Mouse (Mus musculus) myocyte (in vitro differentiated cells): ENCODE measurements around the gene Map4k3. TPM values are rescaled to one million over a fixed set of nuclear protein-coding genes. Genes with fewer than 3 reads are reported as not detected.

Experiments
- H3K27me3 ChIP-seq: one replicate; pipeline ENCODE4 v1.6.1; 2011; ENCODE audit not compliant: control insufficient read depth, insufficient read depth, insufficient read length
- H3K36me3 ChIP-seq: one replicate; pipeline ENCODE4 v1.6.1; 2011; ENCODE audit not compliant: control insufficient read depth, insufficient read depth
- H3K4me2 ChIP-seq: one replicate; pipeline ENCODE4 v1.6.1; 2011; ENCODE audit warnings: low read depth, control low read depth
- H3K4me3 ChIP-seq: one replicate; pipeline ENCODE4 v1.5.1; 2011; ENCODE audit warnings: mild to moderate bottlenecking, control low read depth, moderate library complexity
- H3K79me2 ChIP-seq: one replicate; pipeline ENCODE4 v1.6.1; 2011; ENCODE audit not compliant: control insufficient read depth, insufficient read depth
- H3ac ChIP-seq: one replicate; pipeline ENCODE4 v1.6.1; 2011; ENCODE audit not compliant: control insufficient read depth, insufficient read length
- CEBPB ChIP-seq: IDR thresholded peaks from 2 replicates; pipeline ENCODE4 v1.6.1; 2011; ENCODE audit warnings: mild to moderate bottlenecking, moderate library complexity; ENCODE audit not compliant: poor library complexity, insufficient read depth, severe bottlenecking
- E2F4 ChIP-seq: IDR thresholded peaks from one replicate; pipeline ENCODE4 v1.6.1; 2011; ENCODE audit warnings: mild to moderate bottlenecking, control low read depth, moderate library complexity; ENCODE audit not compliant: insufficient read depth
- MAX ChIP-seq: IDR thresholded peaks from one replicate; pipeline ENCODE4 v1.6.1; 2011; ENCODE audit warnings: low read depth, mild to moderate bottlenecking, control low read depth
- MYOD1 ChIP-seq, 3 experiments: IDR thresholded peaks; one replicate each; pipeline ENCODE4 v1.6.1; 2011; ENCODE audit warnings: control low read depth in 2 of 3, low read depth in 2 of 3, mild to moderate bottlenecking in 2 of 3, moderate library complexity in 1 of 3; ENCODE audit not compliant: insufficient read length in 2 of 3, control insufficient read depth in 1 of 3
- MYOG ChIP-seq, 3 experiments: IDR thresholded peaks; one replicate each; pipeline ENCODE4 v1.6.1; 2011; ENCODE audit warnings: control low read depth in 2 of 3, low read depth in 2 of 3, mild to moderate bottlenecking in 2 of 3; ENCODE audit not compliant: insufficient read length in 2 of 3, control insufficient read depth in 1 of 3, insufficient read depth in 1 of 3
- POLR2A ChIP-seq: IDR thresholded peaks from one replicate; pipeline ENCODE4 v1.6.1; 2011; ENCODE audit warnings: low read depth, mild to moderate bottlenecking, control low read depth, moderate library complexity; ENCODE audit not compliant: insufficient read length
- POLR2AphosphoS2 ChIP-seq: IDR thresholded peaks from one replicate; pipeline ENCODE4 v1.6.1; 2011; ENCODE audit warnings: low read depth, control low read depth; ENCODE audit not compliant: insufficient read length
- REST ChIP-seq: IDR thresholded peaks from one replicate; pipeline ENCODE4 v1.6.1; 2011; ENCODE audit warnings: mild to moderate bottlenecking, control low read depth, moderate library complexity; ENCODE audit not compliant: insufficient read depth, insufficient read length
- SRF ChIP-seq: IDR thresholded peaks from one replicate; pipeline ENCODE4 v1.6.1; 2011; ENCODE audit warnings: low read depth; ENCODE audit not compliant: control insufficient read depth, insufficient read length
- TCF12 ChIP-seq: IDR thresholded peaks from one replicate; pipeline ENCODE4 v1.6.1; 2011; ENCODE audit warnings: mild to moderate bottlenecking, control low read depth; ENCODE audit not compliant: poor library complexity, insufficient read depth, severe bottlenecking
- TCF3 ChIP-seq: IDR thresholded peaks from one replicate; pipeline ENCODE4 v1.6.1; 2011; ENCODE audit warnings: low read depth, control low read depth; ENCODE audit not compliant: insufficient read length
- USF1 ChIP-seq: IDR thresholded peaks from one replicate; pipeline ENCODE4 v1.6.1; 2011; ENCODE audit warnings: low read depth, mild to moderate bottlenecking, control low read depth, moderate library complexity
- polyA plus RNA-seq: library from polyadenylated mRNA; unstranded; fragments of >200 nt; fragmentation: generic; extraction: Trizol; gene quantifications from one replicate; pipeline ENCODE4 v1.2.1, GENCODE M21; 2012; ENCODE audit warnings: missing spikeins

The Map4k3 gene
- polyA plus RNA-seq, 1 experiment, result 2.8 TPM

GRCm38 (mm10) chr17:80721670-80722069 is 6.6 kb downstream of the Map4k3 start:
- TF ChIP-seq SRF (no peak), MYOD1 (IDR thresholded peaks at IDR 0.05; ENCODE audit: control insufficient read depth in 1 of 3, insufficient read length in 2 of 3, low read depth in 2 of 3) (no peak), E2F4 (no peak), MAX (no peak), POLR2A (no peak), USF1 (no peak), REST (no peak), TCF12 (no peak), TCF3 (no peak), MYOG (IDR thresholded peaks at IDR 0.05; ENCODE audit: control insufficient read depth in 1 of 3, insufficient read depth in 1 of 3, insufficient read length in 2 of 3, low read depth in 2 of 3) (no peak), CEBPB (no peak), POLR2AphosphoS2 (no peak)
- Histone ChIP-seq H3K4me2 (no peak overlapping the region), H3ac (no peak overlapping the region), H3K36me3 (peaks cover 4% of the 10 kb centered on the region), H3K79me2 (peaks cover 44% of the 10 kb centered on the region), H3K4me3 (no peak overlapping the region), H3K27me3 (no peaks in the 10 kb centered on the region)

DNA sequence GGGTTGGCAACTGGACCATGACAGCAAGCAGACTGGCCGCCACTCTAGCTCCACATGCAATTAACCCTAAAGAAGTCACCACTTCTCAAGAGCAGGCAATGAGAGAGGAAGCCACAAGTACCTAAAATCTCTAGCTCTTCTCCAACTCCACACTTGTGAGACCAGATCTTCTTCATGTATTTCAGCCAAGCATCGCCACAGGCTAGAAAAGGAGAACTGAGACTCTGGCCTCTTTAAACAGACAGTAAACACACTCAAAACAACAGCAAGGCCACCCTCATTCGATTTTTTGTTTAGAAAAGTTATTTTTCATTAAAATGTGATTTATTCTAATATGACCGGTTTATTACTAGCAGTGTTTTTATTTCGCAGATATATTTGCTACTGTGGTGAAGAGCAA is 9.0 kb downstream of the Map4k3 start:
- Histone ChIP-seq H3K79me2 (peaks cover 43% of the 10 kb centered on the region), H3K27me3 (no peaks in the 10 kb centered on the region)
- TF ChIP-seq MYOD1 (IDR thresholded peaks at IDR 0.05; ENCODE audit: control insufficient read depth in 1 of 3, insufficient read length in 2 of 3, low read depth in 2 of 3), result no peak
- TF ChIP-seq MAX, result no peak
- TF ChIP-seq POLR2AphosphoS2, result no peak
- TF ChIP-seq REST, result no peak
- TF ChIP-seq E2F4, result no peak

GRCm38 (mm10) chr17:80718243-80718642 is 10.0 kb downstream of the Map4k3 start:
- Histone ChIP-seq H3K4me3 (no peak overlapping the region), H3K4me2 (no peak overlapping the region), H3K79me2 (peaks cover 41% of the 10 kb centered on the region), H3K27me3 (no peaks in the 10 kb centered on the region), H3ac (no peak overlapping the region), H3K36me3 (no peaks in the 10 kb centered on the region)
- TF ChIP-seq USF1, result no peak
- no peak for TF ChIP-seq MYOG (IDR thresholded peaks at IDR 0.05; ENCODE audit: control insufficient read depth in 1 of 3, insufficient read depth in 1 of 3, insufficient read length in 2 of 3, low read depth in 2 of 3)
- no peak for TF ChIP-seq TCF12
- no peak for TF ChIP-seq SRF

More for the DNA sequence above, 9.0 kb downstream of the Map4k3 start:
- Histone ChIP-seq H3ac (no peak overlapping the region), H3K4me2 (no peak overlapping the region), H3K4me3 (no peak overlapping the region), H3K36me3 (peaks cover 2% of the 10 kb centered on the region)

DNA sequence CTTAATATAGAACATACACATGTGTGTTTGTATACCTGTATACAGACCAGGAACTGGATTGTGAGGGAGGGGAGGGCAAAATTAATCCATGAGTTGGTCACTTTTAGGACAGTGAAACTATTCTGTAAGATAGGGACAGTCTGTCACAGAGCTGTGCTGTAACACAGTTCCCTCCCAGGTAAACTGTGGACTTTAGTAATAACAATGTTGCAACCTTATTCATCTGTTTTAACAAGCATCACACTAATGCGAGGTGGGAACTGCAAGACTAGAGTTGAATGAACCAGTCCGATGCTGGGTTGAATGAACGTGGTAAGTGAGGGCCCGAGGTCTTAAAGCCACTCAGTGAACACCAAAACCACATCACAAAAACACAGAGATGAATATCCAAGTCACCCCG is 14.7 kb downstream of the Map4k3 start:
- Histone ChIP-seq H3K4me3 (no peak overlapping the region), H3K36me3 (no peaks in the 10 kb centered on the region), H3K79me2 (peaks cover 58% of the 10 kb centered on the region), H3K4me2 (no peak overlapping the region), H3ac (no peak overlapping the region), H3K27me3 (no peaks in the 10 kb centered on the region)
- TF ChIP-seq USF1 (no peak), TCF12 (no peak), E2F4 (no peak), MYOD1 (IDR thresholded peaks at IDR 0.05; ENCODE audit: control insufficient read depth in 1 of 3, insufficient read length in 2 of 3, low read depth in 2 of 3) (no peak), TCF3 (no peak), MYOG (IDR thresholded peaks at IDR 0.05; ENCODE audit: control insufficient read depth in 1 of 3, insufficient read depth in 1 of 3, insufficient read length in 2 of 3, low read depth in 2 of 3) (no peak), REST (no peak), MAX (no peak), POLR2A (no peak), SRF (no peak), POLR2AphosphoS2 (no peak), CEBPB (no peak)

- no peak overlapping the region for H3K4me3 ChIP-seq
- no peak overlapping the region for H3ac ChIP-seq
- H3K4me2 ChIP-seq, result no peak overlapping the region
- peaks cover 62% of the 10 kb centered on the region for H3K79me2 ChIP-seq
- H3K27me3 ChIP-seq, result no peaks in the 10 kb centered on the region
- no peaks in the 10 kb centered on the region for H3K36me3 ChIP-seq
- no peak for TF ChIP-seq E2F4
- no peak for TF ChIP-seq MAX
- TF ChIP-seq TCF3, result no peak
- no peak for TF ChIP-seq CEBPB
- no peak for TF ChIP-seq MYOD1 (IDR thresholded peaks at IDR 0.05; ENCODE audit: control insufficient read depth in 1 of 3, insufficient read length in 2 of 3, low read depth in 2 of 3)
- TF ChIP-seq TCF12, result no peak
- TF ChIP-seq SRF, result no peak
- TF ChIP-seq POLR2AphosphoS2, result no peak
- TF ChIP-seq REST, result no peak
- TF ChIP-seq POLR2A, result no peak
- no peak for TF ChIP-seq USF1
These were observed 18.1 kb downstream of the Map4k3 start for GRCm38 (mm10) chr17:80709921-80710838.
